Mouse (Mus musculus) urinary bladder, adult 2 months (tissue): ENCODE measurements around the gene Fam126b. TPM values are rescaled to one million over a fixed set of nuclear protein-coding genes. Genes with fewer than 3 reads are reported as not detected.
"Not testable (repeated sequence)": the region's sequence is repeated elsewhere in the genome, so short reads cannot be mapped to it uniquely, and the experiment has no call there.

Source experiments
- DNase-seq: peaks from one replicate; pipeline ENCODE4 v3.0.0; 2022; ENCODE audit warnings: low spot score
- polyA plus RNA-seq: library from polyadenylated mRNA; depleted of rRNA; stranded (reverse); fragments of >200 nt; gene quantifications from 2 replicates; pipeline ENCODE4 v1.2.3, GENCODE M21; 2012; rRNA removed

The Fam126b gene
- polyA plus RNA-seq, 1 experiment, result 5.7 TPM

GRCm38 (mm10) chr1:58568456-58569130 lies 17.5 kb downstream of the Fam126b start:
- DNase-seq, result no peak

DNA sequence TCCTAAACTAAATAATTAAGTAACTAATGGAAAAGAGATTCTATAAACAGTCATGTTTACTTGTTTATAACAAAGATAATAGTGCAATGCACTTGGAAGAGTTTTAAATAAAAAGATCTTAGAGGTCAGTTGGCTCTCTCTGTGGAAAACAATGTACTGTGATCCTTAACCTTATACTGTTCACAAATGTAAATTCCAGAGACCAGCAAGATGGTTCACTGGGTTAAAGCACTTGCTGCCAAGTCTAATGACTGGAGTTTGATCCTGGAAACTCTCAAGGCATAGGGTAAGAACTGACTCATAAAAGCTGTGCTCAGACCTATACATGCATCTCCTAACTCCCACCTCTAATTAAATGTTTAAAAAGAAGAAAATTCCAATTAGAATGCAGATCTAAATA lies 19.5 kb downstream of the Fam126b start:
- no peak for DNase-seq

DNA sequence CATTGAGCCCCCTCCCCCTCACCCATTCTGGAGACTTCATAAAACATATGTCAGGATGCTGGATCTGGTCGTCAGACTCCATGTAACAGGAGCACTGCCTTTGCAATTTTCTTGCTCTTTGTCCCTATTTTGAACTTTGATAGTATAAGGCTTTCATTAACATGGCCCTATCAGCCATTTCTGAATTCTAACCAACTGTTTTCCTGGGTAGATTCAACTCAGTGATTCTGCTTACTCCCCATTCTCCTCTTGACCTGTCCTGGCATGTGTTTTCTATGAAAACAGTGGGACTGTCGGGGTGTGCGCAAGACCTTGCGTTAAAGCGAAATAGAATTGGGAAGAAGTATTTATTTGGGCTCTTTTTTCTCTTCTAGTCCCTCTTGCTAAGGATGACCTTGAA lies 21.1 kb downstream of the Fam126b start:
- no peak for DNase-seq

DNA sequence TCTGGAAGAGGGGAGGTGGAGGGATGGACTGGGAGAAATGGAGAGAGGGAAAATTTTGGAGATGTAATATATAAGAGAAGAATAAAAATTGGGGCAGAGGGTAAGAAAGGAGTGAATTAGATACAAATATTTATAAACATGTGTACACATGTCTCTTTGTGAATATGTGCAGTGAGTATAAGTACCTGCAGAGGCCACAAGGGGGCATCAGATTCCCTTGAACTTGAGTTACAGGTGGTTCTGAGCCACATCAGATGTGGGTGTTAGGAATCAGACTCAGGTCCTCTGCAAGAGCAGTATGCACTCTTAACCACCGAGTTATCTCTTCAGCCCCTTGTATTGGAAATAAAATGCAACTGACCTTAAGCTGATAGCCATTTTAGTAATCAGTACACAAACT lies 23.7 kb downstream of the Fam126b start:
- DNase-seq, result no peak

DNA sequence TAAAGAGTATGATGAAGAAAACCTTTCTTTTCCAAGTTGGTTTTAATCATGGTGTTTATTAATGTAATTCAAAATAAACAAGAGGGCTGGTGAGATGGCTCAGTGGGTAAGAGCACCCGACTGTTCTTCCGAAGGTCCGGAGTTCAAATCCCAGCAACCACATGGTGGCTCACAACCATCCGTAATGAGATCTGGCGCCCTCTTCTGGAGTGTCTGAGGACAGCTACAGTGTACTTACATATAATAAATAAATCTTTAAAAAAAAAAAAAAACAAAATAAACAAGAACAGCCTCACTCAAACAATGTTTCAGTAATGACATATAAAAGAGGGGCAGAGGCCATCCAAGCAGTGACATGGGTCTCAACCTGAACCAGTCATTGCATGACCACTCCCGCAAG lies 25.8 kb downstream of the Fam126b start:
- DNase-seq, result not testable (repeated sequence)

DNA sequence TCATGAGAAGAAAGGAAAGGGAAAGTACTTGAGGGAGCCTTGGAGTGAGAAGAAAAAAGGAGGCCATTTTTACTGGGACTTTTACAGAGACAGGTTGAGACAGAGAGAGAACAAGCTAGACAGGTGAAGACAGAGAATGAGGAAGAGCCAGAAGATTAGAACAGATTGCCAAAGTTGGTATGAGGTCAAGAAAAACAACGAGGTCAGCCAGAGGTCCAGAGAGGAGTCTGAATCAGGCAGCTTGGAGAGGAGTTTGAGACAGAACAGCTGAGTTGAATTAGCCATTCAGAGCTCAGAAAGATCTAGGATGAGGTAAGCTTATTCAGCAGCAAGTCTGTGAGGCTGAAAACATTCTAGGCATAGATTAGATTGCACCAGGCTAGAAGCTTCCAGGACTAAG lies 44.7 kb downstream of the Fam126b start:
- no peak for DNase-seq

DNA sequence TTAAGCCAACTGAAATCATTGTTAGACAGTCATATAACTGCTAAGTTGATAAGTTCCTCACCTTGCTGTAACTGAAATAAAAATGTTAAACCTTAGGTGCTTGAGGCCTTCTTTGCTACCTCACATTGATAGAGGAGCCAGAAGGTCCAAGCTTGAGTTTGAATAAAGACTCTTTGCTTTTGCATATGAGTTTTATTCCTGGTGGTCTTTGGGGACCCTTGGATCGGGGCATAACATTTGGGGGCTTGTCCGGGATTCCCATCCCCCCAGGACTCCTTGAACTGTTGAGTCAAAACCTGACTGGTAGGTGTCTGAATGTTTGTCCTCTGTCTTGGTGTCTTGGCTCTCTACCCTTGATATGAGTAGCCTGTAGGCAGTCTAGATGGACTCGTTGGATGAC lies 78.9 kb downstream of the Fam126b start:
- no peak for DNase-seq

- peak; percentile 83 for DNase-seq
These were observed 81.4 kb downstream of the Fam126b start, which contains the start of gene Orc2 for GRCm38 (mm10) chr1:58504577-58505254. Gene Orc2 (minus strand): TSS chr1:58505109.

GRCm38 (mm10) chr1:58503793-58504370 lies 82.2 kb downstream of the Fam126b start:
- DNase-seq, result no peak

DNA sequence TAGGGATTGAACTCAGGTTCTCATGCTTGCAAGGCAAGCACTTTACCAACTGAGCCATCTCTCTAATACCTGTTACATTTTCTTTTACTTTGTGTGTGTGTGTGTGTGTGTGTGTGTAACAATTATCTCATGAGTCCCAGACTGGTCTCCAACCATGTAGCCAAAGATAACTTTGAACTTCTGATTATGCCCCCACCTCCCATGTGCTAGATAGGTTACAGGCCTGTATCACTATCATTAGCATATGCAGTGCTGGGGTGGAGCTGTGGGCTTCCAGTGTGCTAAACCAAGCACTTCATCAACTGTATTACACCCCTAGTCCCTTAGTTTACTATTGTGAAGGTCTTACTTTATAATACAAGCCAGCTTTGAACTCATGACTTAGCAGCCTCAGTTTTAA lies 83.0 kb downstream of the Fam126b start:
- no peak for DNase-seq

- DNase-seq, result no peak
These were observed 87.4 kb downstream of the Fam126b start for GRCm38 (mm10) chr1:58498758-58499157.

DNA sequence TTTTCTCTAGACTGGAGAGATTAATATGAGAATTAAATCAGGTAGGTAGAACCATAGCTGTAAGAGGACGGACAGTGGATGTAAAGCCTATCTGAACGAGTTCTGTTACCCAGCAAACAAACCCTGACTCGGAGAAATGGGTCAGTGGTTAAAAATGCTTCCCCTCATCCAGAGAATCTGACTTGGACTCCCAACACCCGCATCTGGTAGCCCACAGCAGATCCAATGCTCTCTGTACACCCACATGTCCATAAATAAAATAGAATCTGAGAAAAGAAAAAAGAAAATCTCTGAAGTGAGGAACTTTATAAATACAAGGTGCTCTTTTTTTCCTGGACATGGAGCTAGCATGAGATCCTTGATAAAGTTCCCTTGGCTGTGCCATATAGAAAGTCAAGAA lies 88.4 kb downstream of the Fam126b start:
- DNase-seq, result no peak

DNA sequence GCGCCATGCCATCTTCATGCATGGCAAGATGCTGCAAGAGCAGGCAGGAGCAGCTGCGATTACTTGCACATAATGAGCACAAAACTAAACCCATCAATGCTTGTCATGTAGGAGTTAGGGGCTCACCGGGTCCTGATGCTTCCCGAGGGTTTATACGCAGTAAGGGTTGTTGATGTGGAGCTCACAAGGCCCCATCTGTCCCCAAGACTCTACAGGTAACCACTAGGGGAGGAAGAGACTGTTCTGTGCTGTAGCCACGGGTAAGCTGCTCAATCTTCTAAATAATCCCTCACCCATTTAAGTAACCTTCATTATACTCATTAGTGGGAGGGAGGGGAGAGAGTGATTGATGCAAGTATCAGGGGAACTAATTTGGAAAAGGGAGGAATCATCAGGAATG lies 90.5 kb downstream of the Fam126b start:
- no peak for DNase-seq

GRCm38 (mm10) chr1:58482647-58483046 lies 103.5 kb downstream of the Fam126b start:
- no peak for DNase-seq

- no peak for DNase-seq
These were observed 110.5 kb downstream of the Fam126b start for GRCm38 (mm10) chr1:58475662-58476061.

Other genes starting within 250 kb of the Fam126b start
- 63.2 and 69.3 TPM in 2 replicates for gene Bzw1, start 193.4 kb downstream of the Fam126b start, polyA plus RNA-seq
- gene Clk1, start 162.3 kb downstream of the Fam126b start, polyA plus RNA-seq, result 320 and 406 TPM in 2 replicates
- gene Nif3l1, start 141.2 kb downstream of the Fam126b start, polyA plus RNA-seq, result 22.2 and 22.5 TPM in 2 replicates
- gene Ppil3, start 140.8 kb downstream of the Fam126b start, polyA plus RNA-seq, result 32.4 and 33.3 TPM in 2 replicates
- 15.0 and 15.9 TPM in 2 replicates for gene Orc2, start 81.2 kb downstream of the Fam126b start, polyA plus RNA-seq
- 176 and 214 TPM in 2 replicates for gene Ndufb3, start 61 bp upstream of the Fam126b start, polyA plus RNA-seq
- gene Als2cr12, start 109.7 kb upstream of the Fam126b start, polyA plus RNA-seq, result 0.66 and 0.83 TPM in 2 replicates
- gene Cflar, start 125.2 kb upstream of the Fam126b start, polyA plus RNA-seq, result 41.1 and 43.4 TPM in 2 replicates
- 16.2 and 20.7 TPM in 2 replicates for gene Casp8, start 209.1 kb upstream of the Fam126b start, polyA plus RNA-seq